Mouse (Mus musculus): Measurements from ENCODE around the gene Cfap74. TPM values are rescaled to one million over a fixed set of nuclear protein-coding genes. Genes with fewer than 3 reads are reported as not detected.

The Cfap74 gene
- polyA plus RNA-seq (2012; rRNA removed), result 6.1 and 8.0 TPM in 2 replicates

GRCm38 (mm10) chr4:155409058-155409776 is at the start of gene Cfap74:
Gene Cfap74 (plus strand): TSS chr4:155409190.

GRCm38 (mm10) chr4:155361303-155361791 is 47.6 kb upstream of the Cfap74 start, which contains the start of gene Prkcz:
Gene Prkcz (minus strand): TSS chr4:155361361.

GRCm38 (mm10) chr4:155397511-155398221 is 11.3 kb upstream of the Cfap74 start, which contains the start of gene Gabrd:
Gene Gabrd (minus strand): TSS chr4:155398112.

GRCm38 (mm10) chr4:155468952-155469351 is 60.0 kb downstream of the Cfap74 start, which contains the start of gene Tmem52:
Gene Tmem52 (plus strand): TSS chr4:155469114.

DNA sequence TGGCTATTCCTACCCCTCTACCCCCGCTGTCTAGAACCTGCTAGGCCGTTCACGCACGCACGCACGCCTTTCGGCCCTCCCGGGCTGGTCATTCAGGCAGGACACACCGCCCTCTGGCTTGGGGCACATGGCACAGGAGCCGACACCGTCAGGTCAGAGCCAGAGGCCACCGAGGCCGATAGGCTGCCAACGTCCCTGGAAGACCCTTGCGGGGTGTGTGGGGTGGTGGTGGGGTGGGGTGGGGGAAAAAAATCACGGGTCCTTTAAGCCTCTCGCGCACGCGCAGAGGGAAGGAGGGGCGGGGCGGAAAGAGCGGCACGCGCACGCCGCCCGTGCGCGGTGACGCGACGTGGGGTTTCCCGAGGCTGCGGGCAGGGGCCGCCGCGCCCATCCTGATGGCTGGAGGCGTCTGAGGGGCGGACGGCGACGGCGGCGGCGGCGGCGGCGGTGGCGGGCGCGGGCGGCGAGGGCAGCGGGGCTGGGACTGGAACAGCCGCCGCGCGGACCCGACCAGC is 82.1 kb downstream of the Cfap74 start, which contains the start of gene Gnb1:
Gnb1 (plus strand) TSS at position 372 of the 515 bp plus-strand sequence.

Other genes with a start within 250 kb of the Cfap74 start
- 91.4 and 100 TPM in 2 replicates for gene Ski, start 186.6 kb upstream of the Cfap74 start, polyA plus RNA-seq (2012; rRNA removed)
- gene Faap20, start 159.4 kb upstream of the Cfap74 start, polyA plus RNA-seq (2012; rRNA removed), result 72.4 and 93.5 TPM in 2 replicates
- 9.5 and 12.1 TPM in 2 replicates for gene Prkcz, start 47.8 kb upstream of the Cfap74 start, polyA plus RNA-seq (2012; rRNA removed)
- gene Gabrd, start 11.1 kb upstream of the Cfap74 start, polyA plus RNA-seq (2012; rRNA removed), result 0.38 and 1.6 TPM in 2 replicates
- gene Tmem52, start 59.9 kb downstream of the Cfap74 start, polyA plus RNA-seq (2012; rRNA removed), result 24.6 and 32.7 TPM in 2 replicates
- 767 and 998 TPM in 2 replicates for gene Gnb1, start 82.2 kb downstream of the Cfap74 start, polyA plus RNA-seq (2012; rRNA removed)
- 159 and 161 TPM in 2 replicates for gene Nadk, start 153.2 kb downstream of the Cfap74 start, polyA plus RNA-seq (2012; rRNA removed)
- gene Slc35e2, start 192.2 kb downstream of the Cfap74 start, polyA plus RNA-seq (2012; rRNA removed), result 10.1 and 12.7 TPM in 2 replicates
- 14.6 and 18.3 TPM in 2 replicates for gene Cdk11b, start 215.7 kb downstream of the Cfap74 start, polyA plus RNA-seq (2012; rRNA removed)
- not detected in 2 replicates for gene Gm10563, start 236.2 kb downstream of the Cfap74 start, polyA plus RNA-seq (2012; rRNA removed)
- 270 and 504 TPM in 2 replicates for gene Mmp23, start 244.2 kb downstream of the Cfap74 start, polyA plus RNA-seq (2012; rRNA removed)